Mouse (Mus musculus): ENCODE measurements at regions not wholly inside any gene's neighbourhood (a gene's known extent, or its start where the extent isn't known, plus 50 kb on each side); places are given as distances from the start of the nearest gene placed in this dataset.
A peak's percentile ranks its signal among the peaks of the same experiment; 100 is the strongest.

GRCm38 (mm10) chr10:41018888-41019287 lies 53.2 kb downstream of the Gpr6 start:
- DNase-seq (ENCODE audit: low read depth, low spot score), result no peak
- no peaks in the 10 kb centered on the region for H3K36me3 ChIP-seq (ENCODE audit: control insufficient read depth, insufficient read depth, low read length, poor library complexity, severe bottlenecking)
- no peaks in the 10 kb centered on the region for H3K27me3 ChIP-seq (ENCODE audit: control insufficient read depth, insufficient read depth, low read length, poor library complexity, severe bottlenecking)

GRCm38 (mm10) chr10:41016547-41016946 lies 55.5 kb downstream of the Gpr6 start:
- H3K27me3 ChIP-seq (ENCODE audit: control insufficient read depth, insufficient read depth, low read length, poor library complexity, severe bottlenecking), result no peaks in the 10 kb centered on the region
- H3K36me3 ChIP-seq (ENCODE audit: control insufficient read depth, insufficient read depth, low read length, poor library complexity, severe bottlenecking), result no peaks in the 10 kb centered on the region
- DNase-seq (ENCODE audit: low read depth, low spot score), result no peak

GRCm38 (mm10) chr10:41015654-41016053 lies 56.4 kb downstream of the Gpr6 start:
- H3K27me3 ChIP-seq (ENCODE audit: control insufficient read depth, insufficient read depth, low read length, poor library complexity, severe bottlenecking), result no peaks in the 10 kb centered on the region
- DNase-seq (ENCODE audit: low read depth, low spot score), result peak; percentile 9

GRCm38 (mm10) chr10:41010585-41010984 lies 61.5 kb downstream of the Gpr6 start:
- Histone ChIP-seq H3K36me3 (ENCODE audit: control insufficient read depth, insufficient read depth, low read length, poor library complexity, severe bottlenecking) (no peaks in the 10 kb centered on the region), H3K27me3 (ENCODE audit: control insufficient read depth, insufficient read depth, low read length, poor library complexity, severe bottlenecking) (no peaks in the 10 kb centered on the region)
- no peak for DNase-seq (ENCODE audit: low read depth, low spot score)

More at GRCm38 (mm10) chr10:41015654-41016053, 56.4 kb downstream of the Gpr6 start:
- no peaks in the 10 kb centered on the region for H3K36me3 ChIP-seq (ENCODE audit: control insufficient read depth, insufficient read depth, low read length, poor library complexity, severe bottlenecking)

- DNase-seq (ENCODE audit: low read depth, low spot score), result no peak
- H3K27me3 ChIP-seq (ENCODE audit: control insufficient read depth, insufficient read depth, low read length, poor library complexity, severe bottlenecking), result no peaks in the 10 kb centered on the region
- H3K36me3 ChIP-seq (ENCODE audit: control insufficient read depth, insufficient read depth, low read length, poor library complexity, severe bottlenecking), result no peaks in the 10 kb centered on the region
These were observed 64.2 kb downstream of the Gpr6 start for GRCm38 (mm10) chr10:41007866-41008265.

- Histone ChIP-seq H3K36me3 (ENCODE audit: control insufficient read depth, insufficient read depth, low read length, poor library complexity, severe bottlenecking) (no peaks in the 10 kb centered on the region), H3K27me3 (ENCODE audit: control insufficient read depth, insufficient read depth, low read length, poor library complexity, severe bottlenecking) (no peaks in the 10 kb centered on the region)
- DNase-seq (ENCODE audit: low read depth, low spot score), result no peak
These were observed 65.5 kb downstream of the Gpr6 start for GRCm38 (mm10) chr10:41006634-41007033.

DNA sequence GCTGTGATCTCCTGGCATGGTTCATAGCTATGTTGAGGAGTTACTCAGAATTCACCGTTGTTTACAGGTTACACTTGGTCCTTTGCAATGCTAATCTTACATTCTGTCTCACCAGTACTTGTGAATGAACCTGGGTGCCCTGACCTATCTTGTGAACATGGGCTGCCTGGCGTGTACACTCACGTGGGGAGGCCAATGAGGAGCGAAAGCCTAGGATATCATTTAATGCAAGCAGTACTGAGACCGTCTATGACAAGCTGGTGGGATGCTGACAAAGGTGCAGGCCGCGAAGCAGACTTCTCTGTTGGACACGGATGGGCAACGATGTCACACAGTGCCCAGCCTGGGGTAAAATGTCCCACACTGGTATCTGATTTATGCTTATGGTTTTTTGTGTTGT lies 66.3 kb downstream of the Gpr6 start:
- H3K27me3 ChIP-seq (ENCODE audit: control insufficient read depth, insufficient read depth, low read length, poor library complexity, severe bottlenecking), result no peaks in the 10 kb centered on the region
- DNase-seq (ENCODE audit: low read depth, low spot score), result no peak

GRCm38 (mm10) chr10:41004753-41005152 lies 67.3 kb downstream of the Gpr6 start:
- no peak for DNase-seq (ENCODE audit: low read depth, low spot score)
- Histone ChIP-seq H3K27me3 (ENCODE audit: control insufficient read depth, insufficient read depth, low read length, poor library complexity, severe bottlenecking) (no peaks in the 10 kb centered on the region), H3K36me3 (ENCODE audit: control insufficient read depth, insufficient read depth, low read length, poor library complexity, severe bottlenecking) (no peaks in the 10 kb centered on the region)

More for the DNA sequence above, 66.3 kb downstream of the Gpr6 start:
- H3K36me3 ChIP-seq (ENCODE audit: control insufficient read depth, insufficient read depth, low read length, poor library complexity, severe bottlenecking), result no peaks in the 10 kb centered on the region

GRCm38 (mm10) chr10:41004044-41004689 lies 67.9 kb downstream of the Gpr6 start:
- peak; percentile 65 for DNase-seq (ENCODE audit: low read depth, low spot score)
- no peaks in the 10 kb centered on the region for H3K27me3 ChIP-seq (ENCODE audit: control insufficient read depth, insufficient read depth, low read length, poor library complexity, severe bottlenecking)

DNA sequence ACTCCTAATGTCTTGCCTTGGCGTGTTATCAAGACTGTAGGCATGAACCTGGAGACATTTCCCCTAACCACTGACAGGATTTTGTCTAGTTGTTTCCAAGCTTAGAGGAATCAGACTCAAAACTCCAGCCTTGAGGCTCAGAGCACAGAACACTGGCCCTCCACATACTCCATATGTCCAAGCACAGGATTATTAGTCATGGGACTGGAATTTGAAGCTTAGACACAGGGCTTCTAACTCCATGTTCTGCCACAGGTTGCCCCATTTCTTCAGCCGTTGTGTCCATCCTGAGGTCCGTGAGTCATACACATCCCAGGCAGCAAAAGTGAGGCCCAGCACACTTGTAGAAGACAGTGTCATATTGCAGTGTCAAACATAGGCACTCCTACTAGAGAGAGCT lies 68.9 kb downstream of the Gpr6 start:
- no peak for DNase-seq (ENCODE audit: low read depth, low spot score)
- Histone ChIP-seq H3K36me3 (ENCODE audit: control insufficient read depth, insufficient read depth, low read length, poor library complexity, severe bottlenecking) (no peaks in the 10 kb centered on the region), H3K27me3 (ENCODE audit: control insufficient read depth, insufficient read depth, low read length, poor library complexity, severe bottlenecking) (no peaks in the 10 kb centered on the region)

More at GRCm38 (mm10) chr10:41004044-41004689, 67.9 kb downstream of the Gpr6 start:
- no peaks in the 10 kb centered on the region for H3K36me3 ChIP-seq (ENCODE audit: control insufficient read depth, insufficient read depth, low read length, poor library complexity, severe bottlenecking)

DNA sequence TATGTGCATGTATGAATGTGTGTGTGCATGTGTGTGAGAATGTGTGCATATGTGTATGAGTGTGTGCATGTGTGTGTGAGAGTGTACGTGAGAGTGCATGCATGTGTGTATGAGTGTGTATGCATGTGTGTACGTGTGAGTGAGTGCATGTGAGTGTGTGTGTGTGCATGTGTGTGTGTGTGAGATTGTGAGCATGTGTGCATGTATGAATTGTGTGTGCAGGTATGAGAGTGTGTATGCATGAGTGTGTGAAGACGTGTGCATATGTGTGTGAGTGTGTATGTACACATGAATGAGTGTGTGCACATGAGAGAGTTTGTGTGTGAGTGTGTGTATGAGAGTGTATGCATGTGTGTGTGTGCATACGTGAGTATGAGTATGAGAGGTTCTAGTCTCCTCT lies 71.1 kb downstream of the Gpr6 start:
- DNase-seq (ENCODE audit: low read depth, low spot score), result no peak
- Histone ChIP-seq H3K36me3 (ENCODE audit: control insufficient read depth, insufficient read depth, low read length, poor library complexity, severe bottlenecking) (no peaks in the 10 kb centered on the region), H3K27me3 (ENCODE audit: control insufficient read depth, insufficient read depth, low read length, poor library complexity, severe bottlenecking) (no peaks in the 10 kb centered on the region)

- Histone ChIP-seq H3K36me3 (ENCODE audit: control insufficient read depth, insufficient read depth, low read length, poor library complexity, severe bottlenecking) (no peaks in the 10 kb centered on the region), H3K27me3 (ENCODE audit: control insufficient read depth, insufficient read depth, low read length, poor library complexity, severe bottlenecking) (no peaks in the 10 kb centered on the region)
- DNase-seq (ENCODE audit: low read depth, low spot score), result no peak
These were observed 72.6 kb downstream of the Gpr6 start for GRCm38 (mm10) chr10:40999486-40999885.

GRCm38 (mm10) chr10:40998799-40999198 lies 73.3 kb downstream of the Gpr6 start:
- no peak for DNase-seq (ENCODE audit: low read depth, low spot score)
- Histone ChIP-seq H3K36me3 (ENCODE audit: control insufficient read depth, insufficient read depth, low read length, poor library complexity, severe bottlenecking) (no peaks in the 10 kb centered on the region), H3K27me3 (ENCODE audit: control insufficient read depth, insufficient read depth, low read length, poor library complexity, severe bottlenecking) (no peaks in the 10 kb centered on the region)

- no peaks in the 10 kb centered on the region for H3K36me3 ChIP-seq (ENCODE audit: control insufficient read depth, insufficient read depth, low read length, poor library complexity, severe bottlenecking)
- no peak for DNase-seq (ENCODE audit: low read depth, low spot score)
- H3K27me3 ChIP-seq (ENCODE audit: control insufficient read depth, insufficient read depth, low read length, poor library complexity, severe bottlenecking), result no peaks in the 10 kb centered on the region
These were observed 73.8 kb downstream of the Gpr6 start for GRCm38 (mm10) chr10:40998330-40998729.

DNA sequence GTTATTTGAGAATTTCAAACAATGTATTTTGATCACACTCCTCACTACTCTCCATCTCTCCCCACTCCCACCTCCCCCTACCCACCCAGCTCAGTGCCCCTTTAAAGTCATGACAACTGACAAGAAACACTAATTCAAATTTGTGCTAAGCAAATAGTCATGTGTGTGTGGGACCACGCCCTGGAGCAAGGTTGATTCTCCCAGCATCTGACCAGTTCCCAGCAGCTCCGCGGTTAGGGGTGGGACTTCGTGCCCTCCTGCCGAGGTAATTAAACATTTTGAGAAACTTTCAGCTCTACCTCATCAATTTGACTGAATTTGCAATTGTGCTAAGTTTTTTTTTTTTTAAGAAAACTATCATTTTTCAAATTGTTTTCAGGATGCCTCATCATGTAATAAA lies 74.5 kb downstream of the Gpr6 start:
- no peak for DNase-seq (ENCODE audit: low read depth, low spot score)
- H3K36me3 ChIP-seq (ENCODE audit: control insufficient read depth, insufficient read depth, low read length, poor library complexity, severe bottlenecking), result no peaks in the 10 kb centered on the region

More for the DNA sequence above, 74.5 kb downstream of the Gpr6 start:
- no peaks in the 10 kb centered on the region for H3K27me3 ChIP-seq (ENCODE audit: control insufficient read depth, insufficient read depth, low read length, poor library complexity, severe bottlenecking)
